Mouse (Mus musculus): ENCODE measurements around the gene Iqgap3. TPM values are rescaled to one million over a fixed set of nuclear protein-coding genes. Genes with fewer than 3 reads are reported as not detected.

Iqgap3 gene
- total RNA-seq, 2 experiments from 2014 or later = 0.21 to 0.41 TPM

DNA sequence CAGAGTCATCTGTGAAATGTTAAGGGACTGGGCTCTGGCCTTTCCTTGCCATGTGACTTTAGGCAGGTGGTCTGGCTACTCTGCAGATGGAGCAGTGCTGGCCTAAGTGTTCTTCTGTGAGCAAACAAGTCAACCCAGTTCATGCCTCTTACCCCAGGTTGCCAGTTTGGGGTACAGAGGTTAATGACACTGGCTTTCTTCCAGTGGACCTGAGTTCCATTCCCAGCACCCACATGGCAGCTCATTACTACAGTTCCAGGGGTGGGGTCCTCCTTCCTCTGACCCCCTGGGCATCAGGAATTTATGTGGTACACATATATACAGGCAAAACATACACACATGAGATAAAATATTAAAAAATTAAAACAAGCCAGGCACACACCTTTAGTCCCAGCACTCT, 75.0 kb downstream of the Iqgap3 start:
- intact Hi-C loops (cut with DNase I) = loop anchor here (5.0 kb wide), 1 partner anchor 70 kb away; no protein-coding TSS in a partner anchor
- no peak for DNase-seq (ENCODE audit: extremely low spot score in 1 of 2, low spot score in 2 of 2)
- no peak overlapping the region; the same call in 1 of the 2 replicates for H3K27ac ChIP-seq
- no peak overlapping the region for H3K4me3 ChIP-seq
- no peak for TF ChIP-seq CTCF (IDR thresholded peaks at IDR 0.05)

DNA sequence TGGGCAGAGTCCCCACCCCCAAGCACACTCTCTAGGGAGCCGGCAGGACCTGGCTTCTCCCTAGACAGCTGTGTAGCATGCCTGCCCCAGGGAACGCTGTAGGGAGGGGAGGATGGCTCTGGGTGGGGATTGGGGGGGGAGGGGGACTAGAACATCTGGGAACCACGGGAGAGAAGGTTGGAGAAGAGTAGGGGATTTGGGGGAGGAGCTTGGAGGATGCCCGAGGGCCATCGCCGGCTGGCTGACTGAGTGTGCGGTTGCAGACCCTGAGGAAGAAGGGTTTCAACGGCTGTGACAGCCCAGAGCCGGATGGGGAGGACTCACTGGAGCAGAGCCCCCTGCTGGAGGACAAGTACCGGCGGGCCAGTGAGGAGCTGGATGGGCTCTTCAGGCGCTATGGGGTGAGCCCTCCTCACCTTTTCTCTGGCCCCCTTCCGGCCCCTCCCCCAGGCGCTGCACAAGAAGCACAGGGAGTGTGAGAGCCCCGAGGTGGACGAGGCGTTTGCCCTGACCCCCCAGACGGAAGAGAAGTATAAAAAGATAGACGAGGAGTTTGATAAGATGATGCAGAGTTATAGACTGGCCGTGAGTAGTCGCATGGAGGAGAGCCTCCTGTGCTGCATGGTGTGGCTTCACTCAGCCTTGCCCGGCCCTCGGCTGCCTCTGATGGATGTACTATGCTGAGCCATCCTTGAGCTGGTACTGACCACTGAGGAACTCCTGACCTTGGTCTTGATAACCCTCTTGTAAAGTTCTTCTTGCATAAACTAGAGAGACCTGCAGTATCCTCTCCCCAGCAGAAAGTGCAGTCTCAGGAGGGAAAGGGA, 76.2 kb downstream of the Iqgap3 start:
- Histone ChIP-seq H3K4me3 (no peak overlapping the region), H3K27ac (no peak overlapping the region)
- intact Hi-C loops (cut with DNase I) = loop anchor here (5.0 kb wide), 1 partner anchor 71 kb away; no protein-coding TSS in a partner anchor
- TF ChIP-seq CTCF (IDR thresholded peaks at IDR 0.05) = peak; percentile 62
- no peak for DNase-seq (ENCODE audit: extremely low spot score in 1 of 2, low spot score in 2 of 2)

DNA sequence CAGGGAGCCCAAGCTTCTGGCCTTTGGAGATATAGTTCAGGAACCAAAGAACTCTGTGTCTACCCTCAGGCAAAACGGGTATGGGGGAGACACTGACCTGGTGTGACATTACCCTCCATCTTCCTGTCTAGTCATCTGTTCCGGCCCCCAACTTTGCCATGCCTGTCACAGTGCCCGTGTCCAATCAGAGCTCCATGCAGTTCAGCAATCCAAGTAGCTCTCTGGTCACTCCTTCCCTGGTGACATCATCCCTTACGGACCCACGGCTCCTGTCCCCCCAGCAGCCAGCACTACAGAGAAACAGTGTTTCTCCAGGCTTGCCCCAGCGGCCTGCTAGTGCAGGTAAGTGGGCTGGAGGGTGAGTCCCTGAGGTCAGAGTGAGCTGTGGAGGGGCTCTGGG, 77.2 kb downstream of the Iqgap3 start:
- Histone ChIP-seq H3K27ac (no peak overlapping the region), H3K4me3 (no peak overlapping the region)
- intact Hi-C loops (cut with DNase I) = loop anchor here (5.0 kb wide), 1 partner anchor 72 kb away; no protein-coding TSS in a partner anchor
- no peak for TF ChIP-seq CTCF (IDR thresholded peaks at IDR 0.05)
- no peak for DNase-seq (ENCODE audit: extremely low spot score in 1 of 2, low spot score in 2 of 2)

DNA sequence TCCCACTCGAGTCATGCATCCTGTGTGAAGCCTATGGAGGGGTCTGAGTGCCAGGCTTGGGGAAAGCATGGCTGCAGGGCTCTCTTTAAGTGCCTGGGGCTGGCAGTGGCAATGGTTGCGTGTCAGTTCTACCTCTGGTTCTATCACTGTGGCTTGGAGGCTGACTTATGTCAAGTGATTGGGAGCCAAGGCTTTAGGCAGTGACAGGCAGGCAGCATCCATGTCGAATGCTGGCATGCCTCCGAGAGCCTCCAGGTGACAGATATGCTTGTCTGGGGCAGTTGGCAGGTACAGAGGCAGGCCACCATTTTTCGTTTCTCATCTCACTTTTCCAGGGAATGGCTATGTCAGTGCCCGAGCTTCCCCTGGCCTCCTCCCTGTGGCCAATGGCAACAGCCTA, 79.1 kb downstream of the Iqgap3 start:
- no peak for TF ChIP-seq CTCF (IDR thresholded peaks at IDR 0.05)
- Histone ChIP-seq H3K27ac (no peak overlapping the region), H3K4me3 (no peak overlapping the region)
- no peak for DNase-seq (ENCODE audit: extremely low spot score in 1 of 2, low spot score in 2 of 2)
- intact Hi-C loops (cut with DNase I) = no loop called here

DNA sequence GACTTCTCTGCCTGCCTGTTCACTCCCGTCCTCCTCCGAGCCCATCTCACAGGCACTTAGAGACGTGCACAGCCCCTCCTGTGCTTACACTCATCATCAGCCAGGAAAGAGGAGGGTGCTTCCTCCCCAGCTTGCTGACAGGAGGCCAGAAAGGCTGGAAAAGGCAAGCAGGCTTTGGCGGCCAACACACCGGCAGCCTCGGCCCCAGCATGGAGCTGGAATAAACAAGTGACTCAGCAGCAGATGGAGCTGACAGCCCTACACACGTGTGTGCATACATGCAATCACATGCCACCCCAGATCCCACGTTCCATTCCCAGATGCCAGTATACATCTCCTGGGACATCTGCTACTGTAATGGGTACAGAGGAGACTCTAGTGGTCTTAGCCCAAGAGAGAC, 80.5 kb downstream of the Iqgap3 start:
- H3K4me3 ChIP-seq = no peak overlapping the region
- peak; percentile 52 to 69 for DNase-seq (ENCODE audit: extremely low spot score in 1 of 2, low spot score in 2 of 2)
- no peak for TF ChIP-seq CTCF (IDR thresholded peaks at IDR 0.05)
- H3K27ac ChIP-seq = peak overlapping the region; percentile 60
- intact Hi-C loops (cut with DNase I) = no loop called here

DNA sequence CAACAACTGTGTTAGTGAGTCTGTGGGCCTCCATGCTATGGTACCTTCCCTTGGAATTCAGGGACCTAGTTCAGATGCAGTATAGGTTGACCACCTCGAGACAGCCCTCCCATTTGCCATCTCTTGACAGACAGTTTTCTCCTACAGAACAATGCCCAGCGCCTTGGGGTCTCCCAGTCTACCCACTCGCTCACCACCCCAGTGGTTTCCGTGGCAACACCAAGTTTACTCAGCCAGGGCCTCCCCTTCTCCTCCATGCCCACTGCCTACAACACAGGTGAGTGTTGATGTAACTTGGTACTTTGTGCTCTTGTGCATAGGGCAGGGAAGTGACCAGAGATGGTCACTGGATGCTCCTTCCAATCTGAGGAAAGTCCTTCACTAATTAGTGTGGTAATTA, 81.0 kb downstream of the Iqgap3 start:
- no peak for TF ChIP-seq CTCF (IDR thresholded peaks at IDR 0.05)
- intact Hi-C loops (cut with DNase I) = no loop called here
- peak overlapping the region; percentile 60 for H3K27ac ChIP-seq

DNA sequence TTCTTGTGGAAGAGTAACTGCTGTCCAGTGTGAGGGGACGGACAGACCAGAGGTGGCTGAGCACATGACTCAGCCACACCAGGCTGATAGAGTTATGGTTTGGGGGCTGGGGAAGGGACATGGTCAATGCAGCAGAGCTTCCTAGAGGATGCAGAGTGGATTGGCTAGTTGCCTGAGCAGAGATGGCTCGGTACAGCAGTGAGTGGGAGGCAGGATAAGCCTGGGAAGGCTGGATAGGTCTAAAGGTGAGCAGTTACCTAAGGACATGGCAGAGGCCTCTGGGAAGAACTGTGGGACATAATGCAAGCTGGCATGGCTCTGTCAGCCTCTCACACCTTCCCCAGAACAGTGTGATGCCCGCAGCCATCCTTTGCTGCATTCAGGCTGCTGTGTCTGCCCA, 82.1 kb downstream of the Iqgap3 start:
- no peak for TF ChIP-seq CTCF (IDR thresholded peaks at IDR 0.05)
- H3K4me3 ChIP-seq = no peak overlapping the region
- H3K27ac ChIP-seq = no peak overlapping the region; the same call in 1 of the 2 replicates
- intact Hi-C loops (cut with DNase I) = no loop called here
- DNase-seq (ENCODE audit: extremely low spot score in 1 of 2, low spot score in 2 of 2) = no peak

More for the DNA sequence above, 81.0 kb downstream of the Iqgap3 start:
- H3K4me3 ChIP-seq = no peak overlapping the region
- DNase-seq (ENCODE audit: extremely low spot score in 1 of 2, low spot score in 2 of 2) = no peak

DNA sequence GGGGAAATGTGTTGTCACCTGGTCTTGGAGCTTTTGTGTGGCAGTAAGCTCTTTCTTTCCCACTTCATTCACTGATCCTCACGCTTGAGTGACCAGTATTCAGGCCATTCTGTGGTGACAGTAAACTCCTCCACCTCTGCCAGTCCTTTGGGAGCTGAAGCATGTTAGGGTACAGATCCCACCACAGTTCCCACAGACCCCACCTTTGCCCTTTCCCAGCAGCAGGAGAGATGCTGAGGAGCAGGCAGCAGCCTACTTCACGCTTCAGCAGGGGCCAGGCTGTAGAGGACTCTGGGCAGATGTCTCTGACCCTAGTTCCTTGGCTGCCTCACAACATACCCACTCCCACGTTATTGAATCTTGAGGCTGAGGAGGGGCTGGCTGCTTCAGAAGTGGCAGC, 82.5 kb downstream of the Iqgap3 start:
- 0 out of 2 replicates have a peak overlapping the region, but pooled peaks have one; percentile 24 for H3K27ac ChIP-seq
- no peak for TF ChIP-seq CTCF (IDR thresholded peaks at IDR 0.05)
- intact Hi-C loops (cut with DNase I) = no loop called here

DNA sequence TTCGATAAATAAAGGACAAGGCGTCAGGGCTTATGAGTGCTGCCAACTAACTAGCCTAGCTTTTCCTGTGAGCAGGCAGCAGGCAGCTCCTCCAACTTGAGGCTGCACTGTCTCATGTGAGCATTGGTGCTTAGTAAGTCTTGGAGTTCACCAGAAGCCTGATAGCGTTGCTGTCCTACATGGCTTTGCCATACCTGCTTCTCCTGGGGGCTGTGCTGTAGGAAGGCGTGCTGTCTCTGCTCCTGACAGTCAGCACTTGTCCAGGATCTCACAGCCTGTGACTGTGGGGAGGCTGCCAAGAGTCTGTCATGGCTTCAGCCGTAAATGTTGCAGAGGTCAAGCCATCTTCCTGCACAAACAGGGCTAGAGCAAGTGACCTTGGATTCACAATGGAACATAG, 84.3 kb downstream of the Iqgap3 start:
- no peak for DNase-seq (ENCODE audit: extremely low spot score in 1 of 2, low spot score in 2 of 2)
- Histone ChIP-seq H3K4me3 (no peak overlapping the region), H3K27ac (peak overlapping the region; percentile 19; the same call in 1 of the 2 replicates)
- no peak for TF ChIP-seq CTCF (IDR thresholded peaks at IDR 0.05)
- intact Hi-C loops (cut with DNase I) = no loop called here

More for the DNA sequence above, 82.5 kb downstream of the Iqgap3 start:
- DNase-seq (ENCODE audit: extremely low spot score in 1 of 2, low spot score in 2 of 2) = no peak
- H3K4me3 ChIP-seq = no peak overlapping the region

DNA sequence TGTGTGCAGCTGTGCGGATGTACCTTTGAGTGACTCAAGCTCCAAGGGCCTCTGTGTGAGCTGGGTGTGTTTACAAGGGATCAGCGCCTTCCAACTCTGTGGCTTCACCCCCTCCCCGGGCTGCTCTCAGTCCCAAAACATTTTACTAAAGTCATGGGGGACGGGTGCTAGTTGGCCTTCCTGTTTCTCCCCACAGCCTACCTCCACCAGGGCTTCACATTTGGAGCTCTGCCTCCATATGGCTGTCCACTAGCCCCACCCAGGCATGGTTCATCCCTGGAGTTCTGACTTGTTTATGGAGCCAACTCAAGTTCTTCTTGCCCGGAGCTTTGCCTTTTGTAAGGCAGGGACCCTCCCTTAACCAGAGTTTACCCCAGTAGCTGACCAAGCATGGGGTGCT, 88.6 kb downstream of the Iqgap3 start:
- peak overlapping the region; percentile 24; the same call in 1 of the 2 replicates for H3K27ac ChIP-seq
- no peak for DNase-seq (ENCODE audit: extremely low spot score in 1 of 2, low spot score in 2 of 2)
- intact Hi-C loops (cut with DNase I) = no loop called here
- no peak for TF ChIP-seq CTCF (IDR thresholded peaks at IDR 0.05)
- no peak overlapping the region for H3K4me3 ChIP-seq

Other genes starting within 250 kb of the Iqgap3 start
- gene Sh2d2a, start 235.2 kb upstream of the Iqgap3 start, total RNA-seq (2021) = not detected
- gene Prcc, start 196.4 kb upstream of the Iqgap3 start, total RNA-seq (2021) = 10 to 100 TPM; 58.3 to 60.6 TPM
- 100 to 1,000 TPM; 148 to 151 TPM for gene Hdgf, start 175.7 kb upstream of the Iqgap3 start, total RNA-seq (2021)
- 10 to 100 TPM; 52.6 to 55.1 TPM for gene Mrpl24, start 162.5 kb upstream of the Iqgap3 start, total RNA-seq (2021)
- 10 to 100 TPM; 15.1 to 15.6 TPM for gene Isg20l2, start 151.7 kb upstream of the Iqgap3 start, total RNA-seq (2021)
- gene Rrnad1, start 151.3 kb upstream of the Iqgap3 start, total RNA-seq (2021) = 10 to 100 TPM; 22.9 to 24.7 TPM
- gene Crabp2, start 133.3 kb upstream of the Iqgap3 start, total RNA-seq (2021) = 1 to 10 TPM; 4.5 to 8.2 TPM
- 1 to 10 TPM; 5.7 to 6.2 TPM for gene Nes, start 110.9 kb upstream of the Iqgap3 start, total RNA-seq (2021)
- 100 to 1,000 TPM; 241 to 256 TPM for gene Bcan, start 81.7 kb upstream of the Iqgap3 start, total RNA-seq (2021)
- gene Hapln2, start 54.4 kb upstream of the Iqgap3 start, total RNA-seq (2021) = 10 to 100 TPM; 11.3 to 13.5 TPM
- gene Gpatch4, start 38.9 kb upstream of the Iqgap3 start, total RNA-seq (2021) = 10 to 100 TPM; 17.5 to 19.1 TPM
- gene Naxe, start 23.5 kb upstream of the Iqgap3 start, total RNA-seq (2021) = 10 to 100 TPM; 64.3 to 66.6 TPM
- gene Ttc24, start 3.7 kb upstream of the Iqgap3 start, total RNA-seq (2021) = not detected
- gene Mef2d, start 60.4 kb downstream of the Iqgap3 start, total RNA-seq (2021) = 100 to 1,000 TPM; 223 to 225 TPM
- gene Rhbg, start 172.7 kb downstream of the Iqgap3 start, total RNA-seq (2021) = not detected
- under 1 TPM in 1 of 2 experiments, not detected in 1; 0.59 TPM for gene Gm38392, start 205.2 kb downstream of the Iqgap3 start, total RNA-seq (2021)
- gene Tsacc, start 215.0 kb downstream of the Iqgap3 start, total RNA-seq (2021) = 1 to 10 TPM; 3.7 to 3.8 TPM
- gene Cct3, start 215.1 kb downstream of the Iqgap3 start, total RNA-seq (2021) = 100 to 1,000 TPM; 168 to 170 TPM
- gene Glmp, start 243.1 kb downstream of the Iqgap3 start, total RNA-seq (2021) = 10 to 100 TPM; 77.5 to 91.1 TPM

Data from left cerebral cortex, adult 2 months (tissue).